Mouse (Mus musculus): ENCODE data around the gene Prpf4. TPM values are rescaled to one million over a fixed set of nuclear protein-coding genes. Genes with fewer than 3 reads are reported as not detected.

Prpf4 gene
- polyA plus RNA-seq, 1 experiment from 2014 or later, result 11.6 TPM

Other genes starting within 250 kb of the Prpf4 start
- 6.7 and 6.9 TPM in 2 replicates for gene Zfp37, start 177.8 kb upstream of the Prpf4 start, polyA plus RNA-seq (2015; fragmentation: Nextera tagmentation; extraction: Ambion mirVana)
- gene Slc31a2, start 146.2 kb upstream of the Prpf4 start, polyA plus RNA-seq (2015; fragmentation: Nextera tagmentation; extraction: Ambion mirVana), result 19.7 and 20.3 TPM in 2 replicates
- 16.7 and 17.8 TPM in 2 replicates for gene Fkbp15, start 48.2 kb upstream of the Prpf4 start, polyA plus RNA-seq (2015; fragmentation: Nextera tagmentation; extraction: Ambion mirVana)
- 41.2 and 42.4 TPM in 2 replicates for gene Slc31a1, start 48.1 kb upstream of the Prpf4 start, polyA plus RNA-seq (2015; fragmentation: Nextera tagmentation; extraction: Ambion mirVana)
- gene Cdc26, start 155 bp upstream of the Prpf4 start, polyA plus RNA-seq (2015; fragmentation: Nextera tagmentation; extraction: Ambion mirVana), result 82.1 and 85.2 TPM in 2 replicates
- not detected in 2 replicates for gene Rnf183, start 26.5 kb downstream of the Prpf4 start, polyA plus RNA-seq (2015; fragmentation: Nextera tagmentation; extraction: Ambion mirVana)
- 3.3 and 3.6 TPM in 2 replicates for gene Wdr31, start 62.1 kb downstream of the Prpf4 start, polyA plus RNA-seq (2015; fragmentation: Nextera tagmentation; extraction: Ambion mirVana)
- gene Bspry, start 71.3 kb downstream of the Prpf4 start, polyA plus RNA-seq (2015; fragmentation: Nextera tagmentation; extraction: Ambion mirVana), result 0.99 and 1.1 TPM in 2 replicates
- gene Hdhd3, start 94.7 kb downstream of the Prpf4 start, polyA plus RNA-seq (2015; fragmentation: Nextera tagmentation; extraction: Ambion mirVana), result 7.7 and 9.9 TPM in 2 replicates
- 68.6 and 84.6 TPM in 2 replicates for gene Alad, start 111.1 kb downstream of the Prpf4 start, polyA plus RNA-seq (2015; fragmentation: Nextera tagmentation; extraction: Ambion mirVana)
- gene Pole3, start 116.3 kb downstream of the Prpf4 start, polyA plus RNA-seq (2015; fragmentation: Nextera tagmentation; extraction: Ambion mirVana), result 54.6 and 54.8 TPM in 2 replicates
- gene 4933430I17Rik, start 116.6 kb downstream of the Prpf4 start, polyA plus RNA-seq (2015; fragmentation: Nextera tagmentation; extraction: Ambion mirVana), result 0.16 and 0.76 TPM in 2 replicates
- 62.2 and 64.8 TPM in 2 replicates for gene Rgs3, start 151.1 kb downstream of the Prpf4 start, polyA plus RNA-seq (2015; fragmentation: Nextera tagmentation; extraction: Ambion mirVana)

Data from heart, embryonic 13.5 days (tissue).